Mouse (Mus musculus) forebrain, embryonic 10.5 days (tissue): ENCODE results near the gene Plce1. TPM values are rescaled to one million over a fixed set of nuclear protein-coding genes. Genes with fewer than 3 reads are reported as not detected.

Experiments
- DNase-seq: peaks from one replicate; pipeline ENCODE4 v3.0.0-alpha.2; 2017; ENCODE audit warnings: low spot score; ENCODE audit errors: extremely low spot score
- H3K27ac ChIP-seq: fragments of 300-500 bp; sonication (generic); 2 replicates; pipeline ENCODE4 v1.5.1; 2016; ENCODE audit warnings: mild to moderate bottlenecking
- H3K27me3 ChIP-seq: fragments of 300-500 bp; sonication (generic); 2 replicates; pipeline ENCODE4 v1.6.1; 2016; ENCODE audit warnings: mild to moderate bottlenecking; ENCODE audit not compliant: poor library complexity, severe bottlenecking
- H3K36me3 ChIP-seq: fragments of 300-500 bp; sonication (generic); replicated peaks from 2 replicates; pipeline ENCODE4 v1.6.1; 2016; ENCODE audit warnings: mild to moderate bottlenecking, moderate library complexity
- H3K4me1 ChIP-seq: fragments of 300-500 bp; sonication (generic); 2 replicates; pipeline ENCODE4 v1.6.1; 2016
- H3K4me3 ChIP-seq: fragments of 300-500 bp; sonication (generic); 2 replicates; pipeline ENCODE4 v1.5.1; 2016; ENCODE audit warnings: mild to moderate bottlenecking, moderate library complexity
- H3K9me3 ChIP-seq: fragments of 300-500 bp; sonication (generic); 2 replicates; pipeline ENCODE4 v1.6.1; 2016; ENCODE audit warnings: mild to moderate bottlenecking, moderate library complexity
- WGBS: fragments of 180-500 bp; shearing (Covaris S2); methylation state at CpG from one replicate; pipeline ENCODE4 v1.1.7; 2016; 5-methylcytosine and 5-hydroxymethylcytosine counted together
- polyA plus RNA-seq: library from polyadenylated mRNA; unstranded; fragments of >200 nt; fragmentation: Nextera tagmentation; extraction: Ambion mirVana; gene quantifications from 2 replicates; pipeline ENCODE4 v1.2.1, GENCODE M21; 2016

Gene Plce1
- polyA plus RNA-seq, 1 experiment from 2014 or later, result 2.8 TPM

- DNase-seq, result peak; percentile 52
- WGBS, result 15% methylated on average over 7 of the region's 7 CpGs
- H3K27me3 ChIP-seq, result peaks cover 55% of the 10 kb centered on the region
- peaks cover 59% of the 10 kb centered on the region for H3K4me1 ChIP-seq
- no peaks in the 10 kb centered on the region for H3K36me3 ChIP-seq
- H3K27ac ChIP-seq, result peak overlapping the region; percentile 72
- peak overlapping the region; percentile 22 for H3K4me3 ChIP-seq
- H3K9me3 ChIP-seq, result no peaks in the 10 kb centered on the region
These were observed 2.0 kb upstream of the Plce1 start for GRCm38 (mm10) chr19:38478948-38479347.

GRCm38 (mm10) chr19:38479473-38479872 is 1.4 kb upstream of the Plce1 start:
- DNase-seq, result no peak
- Histone ChIP-seq H3K4me3 (no peak overlapping the region), H3K4me1 (peaks cover 59% of the 10 kb centered on the region), H3K9me3 (no peaks in the 10 kb centered on the region), H3K27me3 (peaks cover 60% of the 10 kb centered on the region), H3K27ac (peak overlapping the region; percentile 72), H3K36me3 (no peaks in the 10 kb centered on the region)
- 76% methylated on average over 5 of the region's 5 CpGs for WGBS

- H3K36me3 ChIP-seq, result no peaks in the 10 kb centered on the region
- 10% methylated on average over 12 of the region's 12 CpGs for WGBS
- peaks cover 68% of the 10 kb centered on the region for H3K27me3 ChIP-seq
- H3K4me1 ChIP-seq, result peaks cover 62% of the 10 kb centered on the region
- no peaks in the 10 kb centered on the region for H3K9me3 ChIP-seq
- H3K4me3 ChIP-seq, result peak overlapping the region; percentile 74
- peak; percentile 37 for DNase-seq
- H3K27ac ChIP-seq, result peak overlapping the region; percentile 88
These were observed 671 bp upstream of the Plce1 start for GRCm38 (mm10) chr19:38480156-38480720.

- H3K9me3 ChIP-seq, result no peaks in the 10 kb centered on the region
- peaks cover 78% of the 10 kb centered on the region for H3K4me1 ChIP-seq
- H3K27me3 ChIP-seq, result peaks cover 85% of the 10 kb centered on the region
- H3K4me3 ChIP-seq, result peak overlapping the region; percentile 74
- no peak overlapping the region for H3K27ac ChIP-seq
- 15% methylated on average over 8 of the region's 8 CpGs for whole genome bisulfite sequencing
- no peak for DNase-seq
- no peaks in the 10 kb centered on the region for H3K36me3 ChIP-seq
These were observed 997 bp downstream of the Plce1 start for GRCm38 (mm10) chr19:38481906-38482305.

GRCm38 (mm10) chr19:38482406-38483181 is 1.7 kb downstream of the Plce1 start:
- Histone ChIP-seq H3K9me3 (no peaks in the 10 kb centered on the region), H3K27me3 (peaks cover 86% of the 10 kb centered on the region), H3K36me3 (no peaks in the 10 kb centered on the region), H3K4me3 (peak overlapping the region; percentile 74), H3K4me1 (peaks cover 79% of the 10 kb centered on the region), H3K27ac (no peak overlapping the region)
- whole genome bisulfite sequencing, result 24% methylated on average over 19 of the region's 19 CpGs
- peak; percentile 11 for DNase-seq

- peaks cover 75% of the 10 kb centered on the region for H3K27me3 ChIP-seq
- WGBS, result 13% methylated on average over 11 of the region's 11 CpGs
- 0 out of 2 replicates have a peak, but pooled peaks cover 2% of the 10 kb centered on the region for H3K36me3 ChIP-seq
- H3K4me1 ChIP-seq, result peaks cover 60% of the 10 kb centered on the region
- 0 out of 2 replicates have a peak overlapping the region, but pooled peaks have one; percentile 10 for H3K4me3 ChIP-seq
- 0 out of 2 replicates have a peak overlapping the region, but pooled peaks have one; percentile 12 for H3K27ac ChIP-seq
- H3K9me3 ChIP-seq, result 0 out of 2 replicates have a peak, but pooled peaks cover 2% of the 10 kb centered on the region
- DNase-seq, result no peak
These were observed 5.1 kb downstream of the Plce1 start for GRCm38 (mm10) chr19:38485779-38486555.

- Histone ChIP-seq H3K27ac (no peak overlapping the region), H3K9me3 (0 out of 2 replicates have a peak, but pooled peaks cover 2% of the 10 kb centered on the region), H3K36me3 (0 out of 2 replicates have a peak, but pooled peaks cover 2% of the 10 kb centered on the region), H3K27me3 (peaks cover 64% of the 10 kb centered on the region), H3K4me3 (no peak overlapping the region), H3K4me1 (peaks cover 45% of the 10 kb centered on the region)
- 25% methylated on average over 4 of the region's 4 CpGs for WGBS
- DNase-seq, result no peak
These were observed 6.6 kb downstream of the Plce1 start for GRCm38 (mm10) chr19:38487501-38487900.

GRCm38 (mm10) chr19:38488103-38488912 is 7.4 kb downstream of the Plce1 start:
- Histone ChIP-seq H3K9me3 (0 out of 2 replicates have a peak, but pooled peaks cover 2% of the 10 kb centered on the region), H3K36me3 (0 out of 2 replicates have a peak, but pooled peaks cover 2% of the 10 kb centered on the region), H3K27ac (peak overlapping the region; percentile 65), H3K27me3 (peaks cover 56% of the 10 kb centered on the region), H3K4me1 (peaks cover 39% of the 10 kb centered on the region), H3K4me3 (no peak overlapping the region)
- WGBS, result 35% methylated on average over 9 of the region's 9 CpGs
- peak; percentile 54 for DNase-seq

GRCm38 (mm10) chr19:38498233-38498632 is 17.3 kb downstream of the Plce1 start:
- WGBS, result 81% methylated on average over 5 of the region's 5 CpGs
- no peak overlapping the region for H3K27ac ChIP-seq
- H3K4me3 ChIP-seq, result no peak overlapping the region
- no peak for DNase-seq
- no peaks in the 10 kb centered on the region; the same call in 1 of the 2 replicates for H3K9me3 ChIP-seq
- H3K36me3 ChIP-seq, result peaks cover 3% of the 10 kb centered on the region; the same call in 1 of the 2 replicates
- H3K27me3 ChIP-seq, result no peaks in the 10 kb centered on the region
- H3K4me1 ChIP-seq, result no peaks in the 10 kb centered on the region

- 72% methylated on average over 3 of the region's 3 CpGs for WGBS
- no peak for DNase-seq
These were observed 23.7 kb downstream of the Plce1 start for GRCm38 (mm10) chr19:38504597-38504996.

GRCm38 (mm10) chr19:38506131-38506530 is 25.2 kb downstream of the Plce1 start:
- no peak overlapping the region for H3K27ac ChIP-seq
- DNase-seq, result no peak
- no peaks in the 10 kb centered on the region for H3K9me3 ChIP-seq
- WGBS, result 89% methylated on average over 7 of the region's 7 CpGs
- no peaks in the 10 kb centered on the region for H3K36me3 ChIP-seq
- no peak overlapping the region for H3K4me3 ChIP-seq
- H3K27me3 ChIP-seq, result no peaks in the 10 kb centered on the region
- H3K4me1 ChIP-seq, result peaks cover 18% of the 10 kb centered on the region

More at GRCm38 (mm10) chr19:38504597-38504996, 23.7 kb downstream of the Plce1 start:
- H3K27ac ChIP-seq, result no peak overlapping the region
- no peaks in the 10 kb centered on the region for H3K27me3 ChIP-seq
- H3K4me1 ChIP-seq, result peaks cover 18% of the 10 kb centered on the region
- no peaks in the 10 kb centered on the region; the same call in 1 of the 2 replicates for H3K9me3 ChIP-seq
- H3K36me3 ChIP-seq, result no peaks in the 10 kb centered on the region
- no peak overlapping the region for H3K4me3 ChIP-seq
